Mouse (Mus musculus) MEL (cell line): ENCODE data around the gene Rnf151. TPM values are rescaled to one million over a fixed set of nuclear protein-coding genes. Genes with fewer than 3 reads are reported as not detected.
A peak's percentile ranks its signal among the peaks of the same experiment; 100 is the strongest.

ENCODE experiments used
- DNase-seq: peaks from one replicate; pipeline ENCODE4 v3.0.0; 2011; ENCODE audit warnings: low read depth, low spot score
- H3K27ac ChIP-seq: 2 replicates; pipeline ENCODE4 v1.5.1; 2012; ENCODE audit warnings: low read depth, mild to moderate bottlenecking, control low read depth, low read length, moderate library complexity; ENCODE audit not compliant: control insufficient read depth
- H3K27me3 ChIP-seq, 2 experiments: fragments of 150-350 bp in 1 of 2; sonication (generic) in 1 of 2; 2 replicates each; pipeline ENCODE4 v1.6.1; 2012; ENCODE audit warnings: low read length in 2 of 2, mild to moderate bottlenecking in 2 of 2, improper control_type of control experiment in 1 of 2, moderate library complexity in 1 of 2; ENCODE audit not compliant: insufficient read depth in 2 of 2, control insufficient read depth in 1 of 2
- H3K36me3 ChIP-seq, 2 experiments: 2 replicates each; pipeline ENCODE4 v1.6.1; 2012 to 2014; ENCODE audit warnings: low read length in 2 of 2, improper control_type of control experiment in 1 of 2, inconsistent platforms in 1 of 2, mild to moderate bottlenecking in 1 of 2; ENCODE audit not compliant: insufficient read depth in 2 of 2, control insufficient read depth in 1 of 2
- H3K4me1 ChIP-seq, 2 experiments: fragments of 150-350 bp in 1 of 2; sonication (generic) in 1 of 2; 2 replicates each; pipeline ENCODE4 v1.6.1; 2012; ENCODE audit warnings: low read length in 2 of 2, improper control_type of control experiment in 1 of 2, mild to moderate bottlenecking in 1 of 2; ENCODE audit not compliant: insufficient read depth in 2 of 2, control insufficient read depth in 1 of 2
- H3K4me3 ChIP-seq, 2 experiments: fragments of 150-350 bp in 1 of 2; sonication (generic) in 1 of 2; 2 replicates each; pipeline ENCODE4 v1.5.1; 2012; ENCODE audit warnings: low read depth in 2 of 2, low read length in 2 of 2, mild to moderate bottlenecking in 2 of 2, moderate library complexity in 2 of 2, control low read depth in 1 of 2, improper control_type of control experiment in 1 of 2; ENCODE audit not compliant: control insufficient read depth in 1 of 2, insufficient read depth in 1 of 2
- H3K79me2 ChIP-seq: 2 replicates; pipeline ENCODE4 v1.6.1; 2012; ENCODE audit warnings: mild to moderate bottlenecking, low read length, moderate library complexity; ENCODE audit not compliant: control insufficient read depth, poor library complexity, insufficient read depth
- H3K9ac ChIP-seq: 2 replicates; pipeline ENCODE4 v1.6.1; 2012; ENCODE audit warnings: low read depth, mild to moderate bottlenecking, control low read depth, low read length, moderate library complexity; ENCODE audit not compliant: control insufficient read depth, poor library complexity, severe bottlenecking
- H3K9me3 ChIP-seq: fragments of 150-350 bp; sonication (generic); replicated peaks from 2 replicates; pipeline ENCODE4 v1.6.1; 2012; ENCODE audit warnings: mild to moderate bottlenecking, low read length, improper control_type of control experiment, moderate library complexity; ENCODE audit not compliant: insufficient read depth
- CHD2 ChIP-seq: IDR thresholded peaks from 2 replicates; pipeline ENCODE4 v1.6.1; 2011; ENCODE audit warnings: low read length, improper control_type of control experiment
- CTCF ChIP-seq, 3 experiments: IDR thresholded peaks in 2 of 3; conservative IDR thresholded peaks in 1 of 3; 2 replicates each; pipeline ENCODE4 v1.5.1; 2011 to 2012; ENCODE audit warnings: low read length in 3 of 3, low read depth in 2 of 3, mild to moderate bottlenecking in 2 of 3, improper control_type of control experiment in 1 of 3, inconsistent platforms in 1 of 3, mixed read lengths in 1 of 3, moderate library complexity in 1 of 3; ENCODE audit not compliant: control insufficient read depth in 1 of 3, insufficient read depth in 1 of 3, poor library complexity in 1 of 3, severe bottlenecking in 1 of 3
- E2F4 ChIP-seq: IDR thresholded peaks from 2 replicates; pipeline ENCODE4 v1.6.1; 2011; ENCODE audit warnings: low read depth, low read length, improper control_type of control experiment, borderline replicate concordance
- EP300 ChIP-seq, 2 experiments: IDR thresholded peaks; 2 replicates each; pipeline ENCODE4 v1.6.1; 2011; ENCODE audit warnings: improper control_type of control experiment in 2 of 2, low read length in 2 of 2, low read depth in 1 of 2, mild to moderate bottlenecking in 1 of 2
- ETS1 ChIP-seq: IDR thresholded peaks from 2 replicates; pipeline ENCODE4 v1.6.1; 2012; ENCODE audit warnings: low read depth, mild to moderate bottlenecking, inconsistent platforms, low read length, improper control_type of control experiment, moderate library complexity
- GABPA ChIP-seq: IDR thresholded peaks from 2 replicates; pipeline ENCODE4 v1.6.1; 2012; ENCODE audit warnings: low read depth, mild to moderate bottlenecking, inconsistent platforms, low read length, improper control_type of control experiment, moderate library complexity
- GATA1 ChIP-seq: IDR thresholded peaks from 2 replicates; pipeline ENCODE4 v1.6.1; 2011; ENCODE audit warnings: low read depth, low read length, improper control_type of control experiment
- HCFC1 ChIP-seq: IDR thresholded peaks from 2 replicates; pipeline ENCODE4 v1.6.1; 2012; ENCODE audit warnings: low read depth, mild to moderate bottlenecking, inconsistent platforms, low read length, improper control_type of control experiment, moderate library complexity
- KAT2A ChIP-seq: conservative IDR thresholded peaks from 2 replicates; pipeline ENCODE4 v1.6.1; 2012; ENCODE audit warnings: low read depth, low read length, improper control_type of control experiment, inconsistent platforms
- MAFK ChIP-seq: IDR thresholded peaks from 2 replicates; pipeline ENCODE4 v1.6.1; 2011; ENCODE audit warnings: low read depth, mild to moderate bottlenecking, low read length, improper control_type of control experiment, borderline replicate concordance
- MAX ChIP-seq: IDR thresholded peaks from 2 replicates; pipeline ENCODE4 v1.6.1; 2011; ENCODE audit warnings: low read length, improper control_type of control experiment
- MXI1 ChIP-seq: IDR thresholded peaks from 2 replicates; pipeline ENCODE4 v1.6.1; 2011; ENCODE audit warnings: mild to moderate bottlenecking, low read depth, low read length, improper control_type of control experiment
- POLR2AphosphoS2 ChIP-seq: IDR thresholded peaks from 2 replicates; pipeline ENCODE4 v1.6.1; 2011; ENCODE audit warnings: low read length, improper control_type of control experiment
- POLR2AphosphoS5 ChIP-seq: IDR thresholded peaks from 2 replicates; pipeline ENCODE4 v1.6.1; 2012; ENCODE audit warnings: low read depth, borderline replicate concordance, mild to moderate bottlenecking, inconsistent platforms, low read length, moderate library complexity, mixed read lengths
- RAD21 ChIP-seq: IDR thresholded peaks from 2 replicates; pipeline ENCODE4 v1.6.1; 2011; ENCODE audit warnings: mild to moderate bottlenecking, low read depth, low read length, improper control_type of control experiment
- RCOR1 ChIP-seq: IDR thresholded peaks from 2 replicates; pipeline ENCODE4 v1.6.1; 2012; ENCODE audit warnings: low read depth, mild to moderate bottlenecking, inconsistent platforms, low read length, improper control_type of control experiment
- SIN3A ChIP-seq: IDR thresholded peaks from 2 replicates; pipeline ENCODE4 v1.6.1; 2012; ENCODE audit warnings: low read length, improper control_type of control experiment, inconsistent platforms
- SMC3 ChIP-seq: IDR thresholded peaks from 2 replicates; pipeline ENCODE4 v1.6.1; 2011; ENCODE audit warnings: low read depth, low read length, improper control_type of control experiment
- TBP ChIP-seq: IDR thresholded peaks from 2 replicates; pipeline ENCODE4 v1.8.0; 2011; ENCODE audit warnings: low read depth, low read length, improper control_type of control experiment
- UBTF ChIP-seq: IDR thresholded peaks from 2 replicates; pipeline ENCODE4 v1.6.1; 2012; ENCODE audit warnings: low read depth, mild to moderate bottlenecking, inconsistent platforms, low read length, improper control_type of control experiment, moderate library complexity, borderline replicate concordance; ENCODE audit not compliant: insufficient read depth
- USF1 ChIP-seq: IDR thresholded peaks from 2 replicates; pipeline ENCODE4 v1.6.1; 2014; ENCODE audit warnings: low read depth, mild to moderate bottlenecking, inconsistent platforms, low read length, improper control_type of control experiment, moderate library complexity
- USF2 ChIP-seq, 2 experiments: IDR thresholded peaks; 2 replicates each; pipeline ENCODE4 v1.6.1; 2011 to 2012; ENCODE audit warnings: improper control_type of control experiment in 2 of 2, low read length in 2 of 2, borderline replicate concordance in 1 of 2, inconsistent platforms in 1 of 2, low read depth in 1 of 2, mild to moderate bottlenecking in 1 of 2; ENCODE audit not compliant: insufficient read depth in 1 of 2
- ZC3H11A ChIP-seq: IDR thresholded peaks from 2 replicates; pipeline ENCODE4 v1.6.1; 2012; ENCODE audit warnings: low read depth, mild to moderate bottlenecking, inconsistent platforms, low read length, improper control_type of control experiment
- ZMIZ1 ChIP-seq: IDR thresholded peaks from 2 replicates; pipeline ENCODE4 v1.6.1; 2012; ENCODE audit warnings: low read depth, mild to moderate bottlenecking, inconsistent platforms, low read length, improper control_type of control experiment, moderate library complexity
- ZNF384 ChIP-seq: IDR thresholded peaks from 2 replicates; pipeline ENCODE4 v1.6.1; 2012; ENCODE audit warnings: low read depth, mild to moderate bottlenecking, inconsistent platforms, low read length, improper control_type of control experiment
- polyA plus RNA-seq, 2 experiments: library from polyadenylated mRNA; stranded (reverse) in 1 of 2; unstranded in 1 of 2; fragments of >175 nt in 1 of 2; fragments of >200 nt in 1 of 2; gene quantifications; 2 replicates each; pipeline versions ENCODE4 v1.2.1 to v1.2.4; 2012; ENCODE audit warnings: low replicate concordance in 2 of 2, low read depth in 1 of 2; ENCODE audit not compliant: insufficient read length in 2 of 2, insufficient read depth in 1 of 2, missing spikeins in 1 of 2
- total RNA-seq: library from RNA; depleted of rRNA; stranded (reverse); fragments of 300-350 nt; gene quantifications from 2 replicates; pipeline ENCODE4 v1.2.3, GENCODE M21; 2012

Rnf151 gene
- total and polyA plus RNA-seq, 3 experiments: 0.23 to 0.40 TPM; not detected in 1

DNA sequence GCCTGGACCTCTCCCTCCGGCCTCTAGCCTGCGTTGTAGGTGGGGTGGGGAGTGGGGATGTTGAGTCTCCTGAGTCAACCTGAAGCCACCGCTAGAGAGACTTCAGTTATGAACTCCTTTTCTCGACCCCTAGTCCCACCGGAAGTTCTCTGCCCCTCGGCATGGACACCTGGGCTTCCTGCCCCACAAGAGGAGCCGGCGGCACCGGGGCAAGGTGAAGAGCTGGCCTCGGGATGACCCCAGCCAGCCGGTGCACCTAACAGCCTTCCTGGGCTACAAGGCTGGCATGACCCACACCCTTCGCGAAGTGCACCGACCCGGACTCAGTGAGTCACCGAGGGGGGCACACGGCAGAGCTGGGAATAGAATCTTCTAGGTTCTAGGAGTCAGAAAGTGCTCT, 10.3 kb upstream of the Rnf151 start:
- peaks cover 0 to 12% of the 10 kb centered on the region in 2 experiments; a peak in 3 of 4 replicates for H3K4me1 ChIP-seq
- no peaks in the 10 kb centered on the region for H3K27me3 ChIP-seq
- no peak overlapping the region for H3K27ac ChIP-seq
- DNase-seq: no peak
- H3K79me2 ChIP-seq: peaks cover 10% of the 10 kb centered on the region
- peaks cover 0 to 5% of the 10 kb centered on the region in 2 experiments; a peak in 1 of 4 replicates for H3K36me3 ChIP-seq
- no peak overlapping the region for H3K9ac ChIP-seq
- H3K4me3 ChIP-seq: no peak overlapping the region
- H3K9me3 ChIP-seq: no peaks in the 10 kb centered on the region
- TF ChIP-seq SMC3: no peak
- no peak for TF ChIP-seq GABPA
- TF ChIP-seq USF2 (IDR thresholded peaks at IDR 0.05; ENCODE audit: borderline replicate concordance in 1 of 2, insufficient read depth in 1 of 2, low read depth in 1 of 2, low read length in 2 of 2): no peak
- TF ChIP-seq RAD21: no peak
- TF ChIP-seq ZNF384: no peak

GRCm38 (mm10) chr17:24727618-24728017, 9.8 kb upstream of the Rnf151 start, which contains the start of gene Rpl3l:
Gene Rpl3l, plus strand, starts transcription at chr17:24727820.
- Histone ChIP-seq H3K4me1 (peaks cover 0 to 12% of the 10 kb centered on the region in 2 experiments; a peak in 3 of 4 replicates), H3K4me3 (no peak within 1 kb of the TSS), H3K9me3 (no peaks in the 10 kb centered on the region)

GRCm38 (mm10) chr17:24725637-24726390, 8.0 kb upstream of the Rnf151 start:
- H3K9me3 ChIP-seq: no peaks in the 10 kb centered on the region
- H3K27me3 ChIP-seq: no peaks in the 10 kb centered on the region
- H3K27ac ChIP-seq: no peak overlapping the region
- H3K9ac ChIP-seq: no peak overlapping the region
- no peak for DNase-seq
- no peak overlapping the region for H3K4me3 ChIP-seq
- H3K79me2 ChIP-seq: peaks cover 28% of the 10 kb centered on the region
- peaks cover 0 to 12% of the 10 kb centered on the region in 2 experiments; a peak in 3 of 4 replicates for H3K4me1 ChIP-seq
- peaks cover 5 to 10% of the 10 kb centered on the region in 2 experiments; a peak in 2 of 4 replicates for H3K36me3 ChIP-seq
- TF ChIP-seq HCFC1 (no peak), USF1 (no peak), UBTF (no peak), CTCF (IDR thresholded peaks at IDR 0.05 in 2 of 3, conservative IDR thresholded peaks at IDR 0.05 in 1 of 3; ENCODE audit: control insufficient read depth in 1 of 3, insufficient read depth in 1 of 3, low read depth in 2 of 3, low read length in 3 of 3, poor library complexity in 1 of 3, severe bottlenecking in 1 of 3) (peak in 2 of 3 experiments; percentile 11 to 28; a peak in 2 of 6 replicates), KAT2A (no peak), EP300 (IDR thresholded peaks at IDR 0.05; ENCODE audit: low read depth in 1 of 2, low read length in 2 of 2) (no peak), ZMIZ1 (no peak), E2F4 (no peak), MAFK (no peak), SMC3 (0 out of 2 replicates have a peak, but pooled peaks have one; percentile 11), MAX (no peak), POLR2AphosphoS5 (no peak), RCOR1 (no peak), TBP (peak; percentile 94), ETS1 (no peak)

More at GRCm38 (mm10) chr17:24727618-24728017, 9.8 kb upstream of the Rnf151 start, which contains the start of gene Rpl3l:
- H3K79me2 ChIP-seq: peaks cover 12% of the 10 kb centered on the region
- no peak within 1 kb of the TSS for H3K9ac ChIP-seq
- TF ChIP-seq SIN3A (no peak), USF1 (no peak), ZC3H11A (no peak), UBTF (no peak), CHD2 (no peak), POLR2AphosphoS2 (no peak), TBP (no peak), KAT2A (no peak), RAD21 (no peak), GATA1 (no peak), MXI1 (no peak), USF2 (IDR thresholded peaks at IDR 0.05; ENCODE audit: borderline replicate concordance in 1 of 2, insufficient read depth in 1 of 2, low read depth in 1 of 2, low read length in 2 of 2) (no peak)
- DNase-seq: no peak
- no peaks in the 10 kb centered on the region for H3K27me3 ChIP-seq
- H3K36me3 ChIP-seq: peaks cover 0 to 5% of the 10 kb centered on the region in 2 experiments; a peak in 1 of 4 replicates
- H3K27ac ChIP-seq: no peak within 1 kb of the TSS
